Mouse (Mus musculus) embryonic stem cell, embryonic (primary cell): ENCODE data around the gene Csde1.

ENCODE experiments used
- CTCF ChIA-PET, 4 experiments: fragments of 300-600 bp in 2 of 4; fragments of 350-600 bp in 2 of 4; sonication (Branson Sonifier 250); formaldehyde crosslinking; loops; one replicate each; lab custom pipeline; 2022; ENCODE audit warnings: inconsistent platforms in 2 of 4; lab: Charles Lee
- POLR2A ChIA-PET, 4 experiments: fragments of 300-600 bp in 2 of 4; fragments of 350-600 bp in 2 of 4; sonication (Branson Sonifier 250); formaldehyde crosslinking; loops; one replicate each; lab custom pipeline; 2022; ENCODE audit warnings: antibody characterized with exemption in 4 of 4, inconsistent platforms in 1 of 4; lab: Charles Lee

Gene Csde1

DNA sequence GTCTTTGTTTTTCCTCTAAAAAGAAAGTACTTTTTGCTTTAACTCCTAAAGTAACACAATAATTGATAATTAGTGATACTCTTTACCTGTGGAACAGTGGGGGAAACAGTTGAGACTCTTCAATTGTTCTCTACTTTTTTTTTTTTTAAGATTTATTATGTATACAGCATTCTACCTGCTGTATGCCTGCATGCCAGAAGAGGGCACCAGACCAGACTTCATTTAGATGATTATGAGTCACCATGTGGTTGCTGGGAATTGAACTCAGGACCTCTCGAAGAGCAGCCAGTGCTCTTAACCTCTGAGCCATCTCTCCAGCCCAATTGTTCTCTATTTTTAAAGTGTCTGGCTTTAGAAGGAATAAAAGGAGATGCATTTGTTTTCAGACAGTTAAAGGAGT, 5.9 kb downstream of the Csde1 start:
- POLR2A ChIA-PET, result interaction anchor here in 1 of 4 experiments (0.7 to 17.7 kb wide), 4 partner anchors 6 to 120 kb away, joined by 3 to 217 read pairs (median 28); partner anchors contain the start of gene Csde1

DNA sequence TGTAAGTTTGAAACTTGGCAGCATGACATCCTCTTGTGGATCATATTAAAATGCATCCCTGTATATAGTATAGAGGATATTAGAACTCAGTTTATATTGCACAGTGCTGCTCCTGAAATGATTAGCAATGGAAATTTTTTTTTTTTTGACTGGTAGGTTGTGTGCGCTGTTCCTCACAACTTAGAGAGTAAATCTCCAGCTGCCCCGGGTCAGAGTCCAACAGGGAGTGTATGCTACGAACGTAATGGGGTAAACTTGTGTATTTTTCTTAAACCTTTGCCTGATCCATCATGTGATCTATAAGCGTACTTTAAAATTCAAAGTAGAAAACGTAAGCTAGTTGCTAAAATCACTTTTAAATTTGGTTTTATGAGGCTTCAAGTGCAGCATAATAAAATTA, 20.1 kb downstream of the Csde1 start:
- ChIA-PET CTCF (interaction anchor here in 1 of 4 experiments (0.7 kb wide), 1 partner anchor 135 kb away, joined by 3 read pairs; no protein-coding TSS in a partner anchor), POLR2A (interaction anchor here in 3 of 4 experiments (0.5 to 17.7 kb wide), 12 partner anchors 10 to 81 kb away, joined by 3 to 217 read pairs (median 7); partner anchors contain the start of genes Nras (in 2 of the 3) and Csde1 (in 1 of the 3))

More for the DNA sequence above, 5.9 kb downstream of the Csde1 start:
- CTCF ChIA-PET, result interaction anchor here in 1 of 4 experiments (0.6 kb wide), 1 partner anchor 963 kb away, joined by 5 read pairs; no protein-coding TSS in a partner anchor

DNA sequence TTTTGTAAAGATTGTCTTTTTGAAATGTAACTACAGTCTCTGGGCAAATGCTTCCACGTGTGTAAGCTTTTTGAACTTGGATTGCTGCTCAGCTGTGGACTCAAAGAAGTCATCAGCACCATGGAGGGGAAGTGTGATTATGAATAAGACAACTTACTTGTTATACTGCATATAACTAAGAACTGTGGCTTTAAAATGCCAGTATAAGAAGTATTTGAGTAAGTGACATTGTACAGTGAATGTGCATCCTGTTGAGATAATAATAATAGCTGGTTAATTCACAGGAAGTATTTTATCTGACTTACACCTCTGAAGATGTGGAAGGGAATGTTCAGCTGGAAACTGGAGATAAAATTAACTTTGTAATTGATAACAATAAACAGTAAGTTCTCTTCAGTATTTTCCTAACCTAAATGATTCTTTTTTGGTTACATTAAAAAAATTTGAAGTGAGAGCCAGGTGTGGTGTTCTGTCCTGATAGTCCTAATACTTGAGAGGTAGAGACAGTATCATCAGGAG, 20.7 kb downstream of the Csde1 start:
- POLR2A ChIA-PET, result interaction anchor here in 3 of 4 experiments (0.5 to 17.7 kb wide), 15 partner anchors 8 to 107 kb away, joined by 3 to 217 read pairs (median 5); partner anchors contain the start of genes Nras (in 2 of the 3) and Csde1 (in 1 of the 3)
- CTCF ChIA-PET, result interaction anchor here in 1 of 4 experiments (0.7 kb wide), 1 partner anchor 134 kb away, joined by 3 read pairs; no protein-coding TSS in a partner anchor

DNA sequence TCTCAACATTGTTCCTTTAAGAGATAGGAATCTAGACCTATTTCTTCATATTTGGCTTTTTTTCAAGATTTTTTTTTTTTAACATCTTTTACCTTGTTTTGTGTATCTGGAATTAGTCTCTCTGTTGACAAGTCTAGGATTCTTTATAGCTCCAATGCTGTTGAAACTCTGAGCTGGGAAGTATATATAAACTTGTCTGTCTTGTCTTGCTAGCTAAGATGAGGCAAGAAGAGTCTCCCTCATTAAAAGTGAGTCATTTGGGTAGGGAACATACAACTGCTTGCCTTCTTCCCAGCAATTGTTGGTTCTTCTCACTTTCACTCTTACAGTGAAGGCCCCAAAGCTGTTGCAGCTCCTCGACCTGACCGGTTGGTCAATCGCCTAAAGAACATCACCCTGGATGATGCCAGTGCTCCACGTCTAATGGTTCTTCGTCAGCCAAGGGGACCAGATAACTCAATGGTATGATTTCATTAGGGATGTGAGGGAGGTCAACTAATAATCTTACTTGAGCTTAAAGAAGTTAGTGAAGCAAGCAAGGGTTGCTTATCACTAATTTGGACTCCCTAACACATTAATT, 35.9 kb downstream of the Csde1 start:
- ChIA-PET CTCF (no interaction called here), POLR2A (interaction anchor here in 3 of 4 experiments (0.9 to 6.1 kb wide), 21 partner anchors 7 to 106 kb away, joined by 3 to 73 read pairs (median 4); partner anchors contain the start of gene Csde1 (in 1 of the 3))

DNA sequence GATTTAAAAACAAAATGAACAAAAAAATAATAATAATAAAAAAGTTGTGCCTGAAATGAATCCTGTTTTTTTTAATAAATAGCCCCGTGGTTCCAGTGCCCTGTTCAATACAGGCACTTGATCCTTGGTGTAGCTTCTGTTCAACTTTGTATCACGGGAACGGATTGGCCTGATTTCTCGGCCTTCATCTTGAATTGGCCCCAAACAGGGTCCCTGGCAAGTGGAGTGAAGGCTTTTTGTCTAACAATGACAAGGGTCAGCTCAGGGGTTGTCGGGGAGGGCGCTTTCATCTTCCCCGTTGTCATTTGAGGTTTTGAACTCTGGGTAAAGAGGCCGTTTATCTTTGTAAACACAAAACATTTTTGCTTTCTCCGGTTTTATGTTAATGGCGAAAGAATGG, 37.5 kb downstream of the Csde1 start:
- CTCF ChIA-PET, result interaction anchor here in 3 of 4 experiments (0.5 to 1.4 kb wide), 3 partner anchors 43 to 398 kb away, joined by 3 to 4 read pairs (median 4); no protein-coding TSS in a partner anchor
- POLR2A ChIA-PET, result interaction anchor here (0.5 to 6.1 kb wide), 57 partner anchors 9 to 1877 kb away, joined by 3 to 73 read pairs (median 5); partner anchors contain the start of genes Bcas2 (in 2 of the 4), Csde1 (in 2 of the 4), Dennd2c (in 2 of the 4) and Sike1 (in 2 of the 4)

DNA sequence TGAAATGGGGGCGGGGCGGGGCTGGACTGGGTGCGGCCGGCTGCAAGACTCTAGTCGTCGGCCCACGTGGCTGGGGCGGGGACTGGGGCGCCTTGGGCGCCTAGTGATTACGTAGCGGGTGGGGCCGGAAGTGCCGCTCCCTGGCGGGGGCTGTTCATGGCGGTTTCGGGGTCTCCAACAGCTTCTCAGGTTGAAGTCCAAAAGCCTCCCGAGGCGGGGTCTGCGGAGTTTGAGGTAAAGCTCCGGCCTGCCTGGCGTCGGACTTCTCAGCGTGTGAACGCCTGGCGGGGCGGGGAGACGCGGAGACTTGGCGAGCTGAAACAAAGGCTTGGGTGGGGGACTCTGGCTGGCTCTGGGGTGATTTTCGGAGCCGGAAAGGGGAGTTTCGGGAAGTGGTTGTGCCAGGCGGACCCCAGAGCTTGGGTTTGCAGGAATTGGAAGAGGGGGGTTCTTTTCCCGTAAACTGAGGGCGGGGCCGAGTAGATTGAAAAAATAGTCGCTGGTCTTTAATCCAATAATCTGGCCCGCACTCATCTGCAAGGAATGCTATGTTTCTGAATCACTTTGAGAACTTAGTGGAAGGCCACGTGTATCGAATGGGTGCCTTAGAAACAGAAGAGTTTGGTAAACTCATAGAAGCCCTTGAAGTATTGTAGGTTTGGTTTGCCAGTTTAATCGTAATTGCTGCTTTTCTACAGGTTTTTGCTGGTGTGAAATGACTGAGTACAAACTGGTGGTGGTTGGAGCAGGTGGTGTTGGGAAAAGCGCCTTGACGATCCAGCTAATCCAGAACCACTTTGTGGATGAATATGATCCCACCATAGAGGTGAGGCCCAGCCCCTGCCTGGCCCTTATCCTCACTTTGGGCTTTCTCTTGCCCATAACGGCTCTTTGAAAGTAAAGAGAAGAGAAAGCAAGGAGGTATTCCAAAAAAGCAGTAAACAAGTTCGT, 38.3 kb downstream of the Csde1 start, which contains the start of gene Nras:
Gene Nras (plus strand): TSS at position 79 of the 951 bp plus-strand sequence.
- POLR2A ChIA-PET, result interaction anchor here (0.5 to 6.1 kb wide), 63 partner anchors 9 to 1877 kb away, joined by 3 to 73 read pairs (median 5); partner anchors contain the start of genes Bcas2 (in 2 of the 4), Csde1 (in 2 of the 4), Dennd2c (in 2 of the 4) and Sike1 (in 2 of the 4)
- CTCF ChIA-PET, result interaction anchor here (0.5 to 1.4 kb wide), 5 partner anchors 42 to 487 kb away, joined by 3 to 4 read pairs (median 3); no protein-coding TSS in a partner anchor

DNA sequence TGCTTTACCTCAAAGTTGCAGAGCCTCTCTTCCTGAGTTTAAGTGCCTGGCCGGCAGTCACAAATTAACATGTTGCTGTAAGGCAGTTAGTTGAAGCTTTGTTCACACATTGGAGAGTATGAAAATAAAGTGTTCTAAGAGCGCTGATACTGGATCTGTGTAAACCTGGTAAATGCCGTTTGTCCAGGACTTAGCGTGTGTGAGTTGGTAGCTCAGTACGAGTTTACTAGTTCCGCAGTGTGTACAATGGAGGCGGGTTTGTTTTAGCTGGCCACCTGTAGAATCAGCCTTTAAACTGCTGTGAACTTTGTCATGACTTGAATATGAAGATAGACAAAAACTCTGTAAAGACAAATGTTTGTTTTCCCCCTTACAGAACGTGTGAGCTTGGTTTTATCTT, 46.7 kb downstream of the Csde1 start:
- ChIA-PET POLR2A (interaction anchor here in 2 of 4 experiments (0.7 to 6.1 kb wide), 31 partner anchors 8 to 99 kb away, joined by 3 to 73 read pairs (median 4); partner anchors contain the start of genes Nras (in 2 of the 2), Csde1 (in 1 of the 2) and Dennd2c (in 1 of the 2)), CTCF (interaction anchor here in 1 of 4 experiments (1.0 kb wide), 1 partner anchor 30 kb away, joined by 5 read pairs; no protein-coding TSS in a partner anchor)

DNA sequence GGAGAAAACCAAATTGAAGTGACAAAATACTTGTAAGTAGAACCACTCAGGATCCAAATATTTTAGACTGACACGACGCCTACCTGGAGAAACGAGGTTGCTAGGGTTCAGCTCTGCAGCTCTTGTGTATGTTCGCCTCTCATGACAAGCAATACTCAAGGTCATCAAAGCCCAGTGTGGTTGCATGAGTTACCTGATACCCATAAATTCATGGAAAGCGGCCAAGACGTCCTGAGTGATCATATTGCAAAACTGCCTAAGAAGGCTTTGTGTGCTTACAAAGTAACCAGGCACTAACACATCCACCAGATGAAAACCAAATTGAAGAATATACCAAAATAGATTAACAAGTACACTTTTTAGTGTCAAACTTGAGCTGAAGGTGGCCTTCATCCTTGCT, 48.7 kb downstream of the Csde1 start:
- CTCF ChIA-PET, result no interaction called here
- POLR2A ChIA-PET, result interaction anchor here (0.6 to 6.1 kb wide), 13 partner anchors 8 to 1345 kb away, joined by 3 to 73 read pairs (median 5); partner anchors contain the start of gene Nras (in 2 of the 4)

DNA sequence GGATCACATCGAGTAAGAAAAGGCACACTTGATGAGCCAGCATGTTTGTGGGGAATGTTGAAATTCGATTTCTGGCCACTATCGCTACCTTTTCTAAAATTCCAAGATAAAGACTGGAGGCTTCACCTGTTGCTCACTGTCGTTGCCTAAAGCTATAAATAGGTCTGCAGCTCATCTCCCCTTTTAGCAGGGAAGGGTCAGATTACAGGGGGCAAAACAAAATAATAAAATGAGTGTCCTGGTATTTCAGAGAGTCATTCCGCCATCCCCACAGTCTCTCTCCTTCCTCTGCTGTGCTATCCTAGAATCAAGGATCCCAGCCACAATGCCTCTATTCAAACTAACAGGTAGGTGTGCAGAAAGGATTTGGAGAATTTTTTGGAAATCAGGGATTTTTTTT, 53.5 kb downstream of the Csde1 start, which contains the start of gene Ampd1:
Gene Ampd1 (plus strand): TSS at position 244 of the 400 bp plus-strand sequence.
- CTCF ChIA-PET, result interaction anchor here in 1 of 4 experiments (0.6 kb wide), 1 partner anchor 87 kb away, joined by 3 read pairs; no protein-coding TSS in a partner anchor
- POLR2A ChIA-PET, result interaction anchor here in 1 of 4 experiments (0.9 to 2.0 kb wide), 4 partner anchors 9 to 15 kb away, joined by 3 to 7 read pairs (median 6); partner anchors contain the start of gene Nras

DNA sequence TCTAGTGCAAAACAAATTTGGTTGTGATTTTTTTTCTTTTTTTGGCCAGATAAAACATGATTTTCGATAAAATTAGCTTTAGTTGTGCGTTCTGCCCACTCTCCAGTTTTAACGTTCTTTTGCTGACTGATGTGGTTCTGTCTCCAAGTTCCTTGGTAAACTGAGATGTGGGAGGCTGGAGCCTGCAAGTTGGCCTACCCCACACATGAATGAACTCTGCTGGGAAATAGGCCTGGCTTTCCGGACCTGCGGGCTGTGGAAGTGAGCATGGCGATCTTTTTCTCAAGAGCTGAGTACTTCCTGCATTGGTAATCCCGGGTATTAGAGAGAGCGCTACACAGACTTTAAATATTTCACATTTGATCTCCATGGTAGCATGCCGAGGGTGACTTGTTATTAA, 55.6 kb downstream of the Csde1 start:
- ChIA-PET POLR2A (interaction anchor here in 1 of 4 experiments (0.8 to 1.3 kb wide), 4 partner anchors 9 to 22 kb away, joined by 3 to 4 read pairs (median 3); no protein-coding TSS in a partner anchor), CTCF (no interaction called here)

DNA sequence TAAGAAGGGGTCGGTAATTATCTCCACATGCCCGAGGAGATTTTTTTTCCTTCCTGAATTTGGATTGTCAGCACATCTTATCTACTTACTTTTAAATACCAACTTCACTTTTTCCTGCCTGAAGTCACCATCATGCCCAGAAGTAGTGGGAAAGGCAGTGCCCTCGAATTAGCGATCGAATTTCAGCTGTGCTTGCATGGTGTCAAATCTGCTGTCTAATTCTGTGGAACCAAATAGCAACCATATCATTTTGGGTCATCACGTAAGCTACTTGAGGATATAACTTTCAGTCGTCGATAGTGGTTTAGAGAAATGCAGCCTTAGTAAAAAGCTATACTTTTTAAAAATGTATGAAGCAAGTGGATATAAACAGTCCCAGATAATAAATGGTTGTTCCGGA, 56.2 kb downstream of the Csde1 start:
- POLR2A ChIA-PET, result interaction anchor here in 1 of 4 experiments (0.8 to 1.2 kb wide), 5 partner anchors 9 to 81 kb away, joined by 3 to 7 read pairs (median 3); no protein-coding TSS in a partner anchor
- CTCF ChIA-PET, result no interaction called here

DNA sequence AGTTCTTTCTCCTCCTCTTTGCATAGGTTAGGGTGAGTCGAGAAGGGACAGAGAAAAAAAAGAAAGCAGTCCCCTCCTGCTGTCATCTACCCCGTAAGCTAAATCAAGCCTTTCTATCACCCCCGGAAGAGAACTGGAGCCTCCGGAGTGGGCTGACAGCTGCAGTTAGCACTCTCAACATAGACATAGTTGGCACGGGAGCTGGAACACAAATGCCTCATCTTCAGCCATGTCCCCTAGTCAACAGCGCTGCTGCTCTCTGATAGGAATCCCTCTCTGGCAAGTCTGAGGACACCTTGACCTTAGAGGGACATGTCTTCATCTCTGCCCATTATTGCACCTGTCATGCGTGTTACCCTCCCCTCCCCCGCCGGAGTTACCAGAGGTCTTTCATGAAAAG, 59.1 kb downstream of the Csde1 start:
- ChIA-PET POLR2A (interaction anchor here in 3 of 4 experiments (0.6 to 8.8 kb wide), 20 partner anchors 9 to 978 kb away, joined by 3 to 127 read pairs (median 6); partner anchors contain the start of genes Dennd2c (in 2 of the 3), Nras (in 2 of the 3) and Csde1 (in 1 of the 3)), CTCF (interaction anchor here in 1 of 4 experiments (1.0 kb wide), 1 partner anchor 74 kb away, joined by 4 read pairs; no protein-coding TSS in a partner anchor)

DNA sequence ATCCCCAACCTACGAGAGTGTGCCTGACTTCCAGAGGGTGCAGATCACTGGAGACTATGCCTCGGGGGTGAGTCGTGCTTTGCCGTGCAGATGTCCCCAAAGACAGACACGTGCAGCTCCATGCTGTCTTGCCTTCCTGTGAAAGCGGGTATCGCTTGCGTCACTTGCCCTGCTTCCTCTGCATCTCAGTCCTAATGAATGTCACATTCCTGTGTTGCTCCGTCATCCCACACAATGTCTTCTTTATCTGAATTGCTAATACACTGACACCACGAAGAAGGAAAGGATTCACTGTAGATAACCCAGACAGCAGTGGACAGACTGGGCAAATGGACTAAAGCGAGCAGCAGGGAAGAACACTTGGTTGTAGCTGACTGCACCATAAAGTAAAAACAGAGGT, 60.8 kb downstream of the Csde1 start:
- CTCF ChIA-PET, result interaction anchor here in 2 of 4 experiments (0.7 to 1.1 kb wide), 3 partner anchors 72 to 153 kb away, joined by 3 to 4 read pairs (median 4); no protein-coding TSS in a partner anchor
- POLR2A ChIA-PET, result interaction anchor here (0.9 to 8.8 kb wide), 25 partner anchors 11 to 111 kb away, joined by 3 to 127 read pairs (median 8); partner anchors contain the start of genes Csde1 (in 2 of the 4), Dennd2c (in 2 of the 4) and Nras (in 2 of the 4)

DNA sequence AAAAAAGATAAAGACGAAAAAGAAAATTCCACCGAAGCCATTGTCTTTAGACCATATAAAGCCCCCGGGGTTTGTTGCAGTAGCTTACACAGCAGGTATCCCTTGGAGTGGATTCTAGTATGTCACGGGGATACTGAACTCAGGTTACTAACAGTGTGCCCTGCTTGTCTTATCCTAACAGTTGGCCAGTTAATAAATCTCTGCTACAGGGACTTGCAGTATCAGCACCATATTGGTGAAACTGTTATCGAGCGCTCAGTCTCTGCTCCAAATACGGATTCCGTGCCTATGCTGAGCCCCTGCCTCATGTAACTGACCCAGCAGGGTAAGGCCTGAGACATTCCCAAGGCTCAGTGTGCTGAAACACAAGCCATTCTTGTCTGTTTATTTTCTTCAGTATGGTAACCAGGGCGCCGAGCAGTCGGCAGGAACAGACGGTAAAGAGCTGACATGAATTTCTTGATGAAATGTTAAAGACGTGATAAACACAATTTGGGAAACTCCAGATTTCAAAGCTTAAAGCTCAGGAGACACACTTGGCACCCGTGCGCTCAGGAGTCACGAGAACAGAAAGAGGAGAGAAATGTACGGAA, 61.7 kb downstream of the Csde1 start:
- CTCF ChIA-PET, result interaction anchor here in 1 of 4 experiments (0.6 kb wide), 1 partner anchor 11 kb away, joined by 9 read pairs; no protein-coding TSS in a partner anchor
- POLR2A ChIA-PET, result interaction anchor here in 3 of 4 experiments (0.6 to 8.8 kb wide), 40 partner anchors 8 to 524 kb away, joined by 3 to 127 read pairs (median 6); partner anchors contain the start of genes Csde1 (in 2 of the 3), Dennd2c (in 2 of the 3), Nras (in 2 of the 3) and Ampd1 (in 1 of the 3)

DNA sequence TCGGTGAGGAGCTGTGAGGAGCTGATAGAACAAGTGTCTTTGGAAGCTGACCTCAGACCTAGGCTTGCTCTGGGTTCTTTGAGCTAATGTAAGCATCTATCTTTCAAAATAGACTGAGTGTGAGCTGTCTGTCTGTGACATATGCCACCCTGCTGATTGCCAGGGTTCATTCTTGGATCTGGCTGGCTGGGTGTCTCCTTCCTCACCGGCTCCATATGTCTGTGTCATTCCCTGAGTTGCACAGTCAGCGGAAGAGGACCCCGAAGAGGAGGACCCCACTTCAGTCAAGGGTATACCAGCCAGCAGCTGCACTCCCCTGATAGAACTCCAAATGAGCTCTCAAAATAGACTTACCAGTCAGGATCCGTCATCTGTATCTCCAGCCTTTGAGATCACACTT, 62.5 kb downstream of the Csde1 start:
- POLR2A ChIA-PET, result interaction anchor here in 3 of 4 experiments (0.5 to 8.8 kb wide), 38 partner anchors 8 to 315 kb away, joined by 3 to 127 read pairs (median 5); partner anchors contain the start of genes Csde1 (in 2 of the 3), Dennd2c (in 2 of the 3), Ampd1 (in 1 of the 3) and Nras (in 1 of the 3)
- CTCF ChIA-PET, result no interaction called here
